In the genomic region with DNA sequence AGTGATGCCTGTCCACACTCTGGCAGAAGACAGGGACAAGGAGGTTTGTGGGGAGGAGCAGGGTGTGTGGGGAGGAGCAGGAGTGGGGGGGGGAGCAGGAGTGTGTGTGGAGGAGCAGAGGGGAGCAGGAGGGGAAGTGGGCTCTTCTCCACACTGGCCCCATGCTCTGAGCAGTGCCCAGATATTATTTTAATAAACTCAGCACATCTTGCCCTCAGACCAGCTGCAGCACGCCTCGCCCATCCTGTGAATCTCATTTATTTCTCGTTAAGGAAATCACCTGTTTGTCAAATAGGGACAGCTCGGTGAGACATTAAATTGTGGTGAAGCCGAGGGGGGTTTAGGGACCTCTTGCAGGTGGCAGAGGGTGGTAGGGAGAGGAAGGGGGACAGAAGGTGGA, we compare ENCODE assay signal across 20 mouse cellular contexts.
"Had no signal": no experiment of that assay in that cellular context is flagged by ENCODE, and none has a peak within 500 bp of the region (broad histone marks: within the 10 kb centered on the region; RNA-seq: fewer than 3 reads in every experiment).

No protein-coding gene starts in this region.

- H3K4me2 ChIP-seq: limb, embryonic 12.5 days; limb, embryonic 15.5 days; liver, embryonic 11.5 days; lung, embryonic 14.5 days; midbrain, embryonic 15.5 days; neural tube, embryonic 13.5 days; stomach, embryonic 15.5 days had no signal

- H3K27ac ChIP-seq: limb, embryonic 12.5 days; limb, embryonic 15.5 days; liver, embryonic 14.5 days; macrophage; midbrain, embryonic 15.5 days; neural tube, embryonic 13.5 days; stomach, embryonic 15.5 days had no signal

- H3K36me3 ChIP-seq: limb, embryonic 12.5 days; limb, embryonic 15.5 days; midbrain, embryonic 15.5 days; neural tube, embryonic 13.5 days; stomach, embryonic 15.5 days had no signal

- H3K4me1 ChIP-seq: limb, embryonic 15.5 days; stomach, embryonic 15.5 days had no signal

- H3K9ac ChIP-seq: limb, embryonic 12.5 days; limb, embryonic 15.5 days; liver, embryonic 14.5 days; liver, postnatal 0 days; lung, embryonic 14.5 days; midbrain, embryonic 15.5 days; neural tube, embryonic 13.5 days; stomach, embryonic 15.5 days had no signal

- ATAC-seq: liver, postnatal 0 days; lung, postnatal 0 days; midbrain, embryonic 15.5 days had no signal

- DNase-seq: kidney, adult 9 months; kidney, postnatal 14 days; kidney, postnatal 4 days; left cerebral cortex, postnatal 4 days; liver, postnatal 0 days; lung, embryonic 14.5 days; retina, postnatal 1 day; right cerebral cortex, postnatal 25 days; spleen, adult 18-20 months; thymus, postnatal 25 days had no signal

- H3K4me3 ChIP-seq: limb, embryonic 12.5 days; limb, embryonic 15.5 days; midbrain, embryonic 15.5 days; myocyte; neural tube, embryonic 13.5 days; stomach, embryonic 15.5 days had no signal

- H3K9me3 ChIP-seq: limb, embryonic 12.5 days; limb, embryonic 15.5 days; midbrain, embryonic 15.5 days; neural tube, embryonic 13.5 days; stomach, embryonic 15.5 days had no signal
